Mouse (Mus musculus): ENCODE data around the gene Pdgfra. TPM values are rescaled to one million over a fixed set of nuclear protein-coding genes. Genes with fewer than 3 reads are reported as not detected.
A peak's percentile ranks its signal among the peaks of the same experiment; 100 is the strongest.

Gene Pdgfra
- polyA plus RNA-seq, 1 experiment from 2014 or later: 24.0 TPM

DNA sequence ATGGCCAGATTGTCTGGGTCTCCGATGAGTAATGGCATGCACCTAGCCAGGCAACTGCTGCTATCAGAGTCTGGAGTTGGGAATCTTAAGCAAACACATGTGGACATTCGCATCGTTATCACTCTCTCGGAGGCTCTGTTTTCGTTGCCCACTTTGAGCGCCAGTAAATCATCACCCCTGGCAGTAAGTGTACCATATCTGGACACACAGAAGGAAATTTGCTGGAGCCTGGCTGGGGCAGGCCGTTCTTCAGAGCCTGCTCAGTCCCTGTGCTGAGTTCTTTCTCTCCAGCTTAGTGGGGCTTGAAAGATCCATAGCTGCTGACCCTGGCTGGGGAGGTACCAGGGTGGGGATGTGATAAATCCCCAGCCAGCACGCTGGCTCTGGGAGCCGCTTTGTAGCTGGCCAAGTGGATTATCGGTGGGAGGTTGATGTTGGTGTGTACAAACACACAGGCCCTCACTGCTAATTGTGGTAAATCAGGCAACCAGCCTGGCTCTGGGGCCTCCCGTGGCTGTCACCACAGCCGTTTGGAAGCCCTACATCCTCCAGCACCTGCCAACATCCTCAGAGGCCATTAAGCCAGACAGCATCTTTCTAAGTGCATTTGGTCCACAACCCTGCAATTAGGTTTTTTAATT, 8.6 kb downstream of the Pdgfra start:
- H3K4me3 ChIP-seq (ENCODE audit: low read depth, low read length): no peak overlapping the region
- H3K27ac ChIP-seq (ENCODE audit: low read depth, low read length): no peak overlapping the region
- no peaks in the 10 kb centered on the region for H3K9me3 ChIP-seq (ENCODE audit: control insufficient read depth, low read length)
- WGBS: 51% methylated on average over 12 of the region's 12 CpGs
- no peak for ATAC-seq (replicated peaks; ENCODE audit: low FRiP score)
- peaks cover 5% of the 10 kb centered on the region for H3K27me3 ChIP-seq (ENCODE audit: control insufficient read depth, insufficient read depth, low read length)
- H3K9ac ChIP-seq (ENCODE audit: low read length): no peak overlapping the region
- no peaks in the 10 kb centered on the region for H3K4me1 ChIP-seq (replicated peaks; ENCODE audit: control insufficient read depth, insufficient read depth, low read length)
- no peak overlapping the region for H3K4me2 ChIP-seq (ENCODE audit: low read depth, low read length, severe bottlenecking)
- no peak for DNase-seq (ENCODE audit: low spot score)
- H3K36me3 ChIP-seq (ENCODE audit: control insufficient read depth, insufficient read depth, low read length): no peaks in the 10 kb centered on the region

DNA sequence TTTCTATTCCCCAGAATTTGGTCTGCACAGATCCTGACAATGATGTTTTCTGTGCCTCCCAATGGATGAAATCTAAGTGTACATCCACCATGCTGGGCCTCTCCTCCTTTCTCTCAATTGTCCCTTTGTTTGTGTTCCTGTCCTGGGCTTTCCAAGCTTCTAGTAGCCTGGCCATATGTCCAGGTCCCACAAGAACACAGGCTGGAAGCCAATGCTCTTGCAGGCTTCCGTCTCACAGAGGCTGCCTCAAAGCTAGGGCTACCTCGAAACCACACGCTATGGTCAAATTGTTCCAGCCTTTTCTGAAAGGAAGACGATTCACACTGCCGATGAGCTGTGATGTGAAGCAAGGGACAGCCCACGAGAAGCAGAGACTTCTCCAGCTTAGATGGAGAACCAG, 9.5 kb downstream of the Pdgfra start:
- peaks cover 4% of the 10 kb centered on the region; the same call in 1 of the 2 replicates for H3K27me3 ChIP-seq (ENCODE audit: control insufficient read depth, insufficient read depth, low read length)
- DNase-seq (ENCODE audit: low spot score) (no peak), ATAC-seq (replicated peaks; ENCODE audit: low FRiP score) (no peak)
- no peak overlapping the region for H3K4me3 ChIP-seq (ENCODE audit: low read depth, low read length)
- no peaks in the 10 kb centered on the region for H3K4me1 ChIP-seq (replicated peaks; ENCODE audit: control insufficient read depth, insufficient read depth, low read length)
- no peak overlapping the region for H3K4me2 ChIP-seq (ENCODE audit: low read depth, low read length, severe bottlenecking)
- no peak overlapping the region for H3K27ac ChIP-seq (ENCODE audit: low read depth, low read length)
- WGBS: 89% methylated on average over 6 of the region's 6 CpGs
- H3K36me3 ChIP-seq (ENCODE audit: control insufficient read depth, insufficient read depth, low read length): no peaks in the 10 kb centered on the region
- H3K9ac ChIP-seq (ENCODE audit: low read length): no peak overlapping the region
- H3K9me3 ChIP-seq (ENCODE audit: control insufficient read depth, low read length): no peaks in the 10 kb centered on the region

DNA sequence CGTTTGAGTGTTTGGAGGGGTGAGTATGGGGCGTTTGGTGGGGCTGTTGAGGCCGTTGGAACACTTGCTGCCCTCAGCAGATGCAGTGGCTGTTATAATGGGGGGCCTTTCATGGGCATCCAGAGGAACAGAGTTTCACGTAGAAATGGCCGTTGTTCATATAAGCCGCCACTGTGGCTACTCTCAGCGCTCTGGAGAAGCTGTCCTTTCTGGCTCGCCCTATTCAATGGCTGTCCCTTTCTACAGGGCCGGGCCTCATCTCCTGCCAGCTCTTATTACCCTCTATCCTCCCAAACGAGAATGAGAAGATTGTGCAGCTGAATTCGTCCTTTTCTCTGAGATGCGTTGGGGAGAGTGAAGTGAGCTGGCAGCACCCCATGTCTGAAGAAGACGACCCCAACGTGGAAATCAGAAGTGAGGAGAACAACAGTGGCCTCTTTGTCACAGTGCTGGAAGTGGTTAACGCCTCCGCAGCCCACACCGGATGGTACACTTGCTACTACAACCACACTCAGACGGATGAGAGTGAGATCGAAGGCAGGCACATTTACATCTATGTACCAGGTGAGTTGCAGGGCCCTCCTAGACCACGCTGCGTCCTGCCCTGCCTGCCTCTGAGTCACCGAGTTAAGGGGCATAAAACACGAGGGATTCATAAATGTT, 11.3 kb downstream of the Pdgfra start:
- 85% methylated on average over 23 of the region's 23 CpGs for WGBS
- no peak overlapping the region for H3K4me3 ChIP-seq (ENCODE audit: low read depth, low read length)
- ATAC-seq (replicated peaks; ENCODE audit: low FRiP score): no peak
- no peak overlapping the region for H3K27ac ChIP-seq (ENCODE audit: low read depth, low read length)
- no peak overlapping the region for H3K9ac ChIP-seq (ENCODE audit: low read length)
- H3K36me3 ChIP-seq (ENCODE audit: control insufficient read depth, insufficient read depth, low read length): no peaks in the 10 kb centered on the region
- no peaks in the 10 kb centered on the region; the same call in 1 of the 2 replicates for H3K27me3 ChIP-seq (ENCODE audit: control insufficient read depth, insufficient read depth, low read length)
- no peaks in the 10 kb centered on the region for H3K9me3 ChIP-seq (ENCODE audit: control insufficient read depth, low read length)
- H3K4me2 ChIP-seq (ENCODE audit: low read depth, low read length, severe bottlenecking): no peak overlapping the region
- H3K4me1 ChIP-seq (replicated peaks; ENCODE audit: control insufficient read depth, insufficient read depth, low read length): no peaks in the 10 kb centered on the region
- DNase-seq (ENCODE audit: low spot score): no peak

DNA sequence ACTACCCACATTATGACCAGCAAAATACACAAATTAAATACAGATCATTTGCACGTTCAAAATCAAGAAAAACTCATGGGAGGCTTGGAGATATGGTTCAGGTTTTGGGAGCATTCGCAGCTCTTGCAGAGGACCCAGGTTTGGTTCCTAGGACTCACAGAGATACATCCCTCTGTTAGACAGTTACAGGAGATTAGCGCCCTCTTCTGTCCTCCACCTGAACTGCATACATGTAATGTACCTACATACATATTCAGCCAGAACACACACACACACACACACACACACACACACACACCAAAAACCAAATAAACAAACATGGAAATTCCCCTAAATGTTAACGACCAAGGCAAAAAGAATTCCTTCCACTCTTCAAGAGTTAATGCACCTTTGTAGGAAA, 12.6 kb downstream of the Pdgfra start:
- Histone ChIP-seq H3K27ac (ENCODE audit: low read depth, low read length) (no peak overlapping the region), H3K4me1 (replicated peaks; ENCODE audit: control insufficient read depth, insufficient read depth, low read length) (no peaks in the 10 kb centered on the region), H3K4me3 (ENCODE audit: low read depth, low read length) (no peak overlapping the region), H3K36me3 (ENCODE audit: control insufficient read depth, insufficient read depth, low read length) (no peaks in the 10 kb centered on the region), H3K27me3 (ENCODE audit: control insufficient read depth, insufficient read depth, low read length) (no peaks in the 10 kb centered on the region), H3K9me3 (ENCODE audit: control insufficient read depth, low read length) (no peaks in the 10 kb centered on the region), H3K4me2 (ENCODE audit: low read depth, low read length, severe bottlenecking) (no peak overlapping the region), H3K9ac (ENCODE audit: low read length) (no peak overlapping the region)
- no peak for ATAC-seq (replicated peaks; ENCODE audit: low FRiP score)
- DNase-seq (ENCODE audit: low spot score): no peak
- 74% methylated on average over 4 of the region's 4 CpGs for WGBS

DNA sequence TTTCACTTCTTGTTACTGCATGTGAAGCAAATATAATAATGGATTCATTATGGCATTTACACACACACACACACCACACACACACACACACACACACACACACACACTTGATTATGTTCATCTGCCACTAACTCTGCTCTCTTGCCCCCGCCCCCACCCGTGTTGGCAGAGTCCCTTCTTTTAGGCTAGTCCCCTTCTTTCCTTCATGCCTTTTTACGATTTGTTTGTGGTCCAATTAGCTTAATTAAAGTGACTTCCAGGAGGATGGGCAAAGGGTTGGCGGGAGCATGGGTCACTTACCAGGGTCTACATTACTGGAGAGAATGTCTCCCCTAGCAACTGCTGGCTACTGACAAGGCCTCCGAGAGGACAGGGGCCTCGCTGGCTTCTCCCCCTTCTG, 17.7 kb downstream of the Pdgfra start:
- no peaks in the 10 kb centered on the region for H3K36me3 ChIP-seq (ENCODE audit: control insufficient read depth, insufficient read depth, low read length)

DNA sequence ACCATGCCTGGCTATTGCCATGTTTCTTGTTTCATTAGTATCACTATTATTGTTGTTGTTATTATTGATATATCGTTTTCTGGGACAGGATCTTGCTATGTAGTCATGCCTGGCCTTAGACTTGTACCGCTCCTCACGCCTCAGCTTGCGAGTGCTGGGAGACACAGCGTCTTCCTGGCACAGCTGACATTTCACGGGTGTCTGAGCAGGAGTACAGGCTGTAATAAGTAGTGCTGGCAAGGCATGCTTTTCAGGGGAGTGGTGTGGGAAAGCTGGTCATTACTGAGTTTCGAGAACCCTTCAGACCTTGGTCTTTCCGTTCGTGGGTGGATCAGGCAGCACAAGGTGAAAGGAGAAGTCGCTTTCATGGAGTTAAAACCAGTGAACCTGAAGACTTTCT, 19.8 kb downstream of the Pdgfra start:
- no peaks in the 10 kb centered on the region for H3K9me3 ChIP-seq (ENCODE audit: control insufficient read depth, low read length)
- no peak overlapping the region for H3K9ac ChIP-seq (ENCODE audit: low read length)
- H3K4me3 ChIP-seq (ENCODE audit: low read depth, low read length): no peak overlapping the region
- H3K4me1 ChIP-seq (replicated peaks; ENCODE audit: control insufficient read depth, insufficient read depth, low read length): no peaks in the 10 kb centered on the region
- no peak overlapping the region for H3K27ac ChIP-seq (ENCODE audit: low read depth, low read length)
- H3K27me3 ChIP-seq (ENCODE audit: control insufficient read depth, insufficient read depth, low read length): no peaks in the 10 kb centered on the region
- no peak for DNase-seq (ENCODE audit: low spot score)
- ATAC-seq (replicated peaks; ENCODE audit: low FRiP score): no peak
- no peaks in the 10 kb centered on the region for H3K36me3 ChIP-seq (ENCODE audit: control insufficient read depth, insufficient read depth, low read length)
- H3K4me2 ChIP-seq (ENCODE audit: low read depth, low read length, severe bottlenecking): no peak overlapping the region
- WGBS: 78% methylated on average over 10 of the region's 10 CpGs

More for the DNA sequence above, 17.7 kb downstream of the Pdgfra start:
- H3K9ac ChIP-seq (ENCODE audit: low read length): no peak overlapping the region
- H3K4me1 ChIP-seq (replicated peaks; ENCODE audit: control insufficient read depth, insufficient read depth, low read length): no peaks in the 10 kb centered on the region
- no peak for DNase-seq (ENCODE audit: low spot score)
- no peaks in the 10 kb centered on the region for H3K27me3 ChIP-seq (ENCODE audit: control insufficient read depth, insufficient read depth, low read length)
- no peak for ATAC-seq (replicated peaks; ENCODE audit: low FRiP score)
- H3K9me3 ChIP-seq (ENCODE audit: control insufficient read depth, low read length): no peaks in the 10 kb centered on the region
- H3K27ac ChIP-seq (ENCODE audit: low read depth, low read length): no peak overlapping the region
- no peak overlapping the region for H3K4me2 ChIP-seq (ENCODE audit: low read depth, low read length, severe bottlenecking)
- WGBS: 60% methylated on average over 6 of the region's 6 CpGs
- no peak overlapping the region for H3K4me3 ChIP-seq (ENCODE audit: low read depth, low read length)

DNA sequence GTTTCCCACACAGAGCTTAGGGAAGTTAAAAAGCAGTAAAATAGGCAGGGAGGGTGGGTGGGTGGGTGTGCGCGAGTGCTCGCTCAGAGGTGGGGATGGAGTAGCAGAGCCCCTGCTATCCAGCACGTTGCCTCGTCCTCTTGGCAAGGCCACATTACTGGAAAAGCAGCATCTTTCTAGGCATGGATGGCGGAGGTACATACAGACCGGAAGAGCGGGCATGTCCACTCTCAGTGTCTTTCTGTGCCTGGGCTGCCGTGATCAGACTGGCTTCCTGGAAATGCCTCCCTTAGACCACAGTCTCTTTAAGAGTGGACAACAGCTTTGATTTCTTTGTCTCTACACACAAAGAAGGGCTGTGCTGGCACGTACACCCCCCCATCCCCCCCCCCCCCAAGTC, 27.2 kb downstream of the Pdgfra start:
- Histone ChIP-seq H3K9ac (ENCODE audit: low read length) (no peak overlapping the region), H3K4me1 (replicated peaks; ENCODE audit: control insufficient read depth, insufficient read depth, low read length) (no peaks in the 10 kb centered on the region), H3K4me2 (ENCODE audit: low read depth, low read length, severe bottlenecking) (no peak overlapping the region), H3K9me3 (ENCODE audit: control insufficient read depth, low read length) (no peaks in the 10 kb centered on the region), H3K4me3 (ENCODE audit: low read depth, low read length) (no peak overlapping the region), H3K27ac (ENCODE audit: low read depth, low read length) (no peak overlapping the region), H3K27me3 (ENCODE audit: control insufficient read depth, insufficient read depth, low read length) (no peaks in the 10 kb centered on the region), H3K36me3 (ENCODE audit: control insufficient read depth, insufficient read depth, low read length) (no peaks in the 10 kb centered on the region)
- 79% methylated on average over 10 of the region's 10 CpGs for WGBS
- ATAC-seq (replicated peaks; ENCODE audit: low FRiP score) (no peak), DNase-seq (ENCODE audit: low spot score) (peak; percentile 33)

DNA sequence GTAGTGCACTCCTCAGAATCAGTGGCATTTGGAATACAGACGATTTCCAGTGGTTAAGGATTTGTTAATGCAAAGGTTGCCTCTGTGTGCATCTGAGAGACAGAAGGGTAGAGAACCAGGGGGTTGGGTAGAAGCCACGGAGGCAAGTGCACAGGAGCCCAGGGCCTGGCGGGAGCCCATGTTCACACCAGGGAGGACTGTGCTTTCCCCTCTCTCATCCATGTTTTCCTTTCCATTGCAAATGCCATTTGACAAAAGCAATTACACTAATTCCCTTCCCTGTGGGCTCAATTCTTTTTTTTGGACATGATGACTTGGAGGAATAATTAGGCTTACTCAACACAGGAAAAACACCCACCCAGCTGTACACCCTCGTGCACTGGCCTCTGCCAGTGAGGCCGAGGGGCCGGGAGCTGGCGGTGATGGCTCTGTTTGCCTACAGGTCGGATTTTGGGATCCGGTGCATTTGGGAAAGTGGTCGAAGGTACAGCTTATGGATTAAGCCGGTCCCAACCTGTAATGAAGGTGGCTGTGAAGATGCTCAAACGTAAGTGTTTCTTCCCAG, 27.7 kb downstream of the Pdgfra start:
- H3K4me1 ChIP-seq (replicated peaks; ENCODE audit: control insufficient read depth, insufficient read depth, low read length): no peaks in the 10 kb centered on the region
- peak; percentile 44 for DNase-seq (ENCODE audit: low spot score)
- no peaks in the 10 kb centered on the region for H3K9me3 ChIP-seq (ENCODE audit: control insufficient read depth, low read length)
- no peak overlapping the region for H3K9ac ChIP-seq (ENCODE audit: low read length)
- no peaks in the 10 kb centered on the region for H3K27me3 ChIP-seq (ENCODE audit: control insufficient read depth, insufficient read depth, low read length)
- no peak for ATAC-seq (replicated peaks; ENCODE audit: low FRiP score)
- H3K4me2 ChIP-seq (ENCODE audit: low read depth, low read length, severe bottlenecking): no peak overlapping the region
- H3K36me3 ChIP-seq (ENCODE audit: control insufficient read depth, insufficient read depth, low read length): no peaks in the 10 kb centered on the region
- no peak overlapping the region for H3K27ac ChIP-seq (ENCODE audit: low read depth, low read length)
- WGBS: 79% methylated on average over 12 of the region's 12 CpGs
- H3K4me3 ChIP-seq (ENCODE audit: low read depth, low read length): no peak overlapping the region

DNA sequence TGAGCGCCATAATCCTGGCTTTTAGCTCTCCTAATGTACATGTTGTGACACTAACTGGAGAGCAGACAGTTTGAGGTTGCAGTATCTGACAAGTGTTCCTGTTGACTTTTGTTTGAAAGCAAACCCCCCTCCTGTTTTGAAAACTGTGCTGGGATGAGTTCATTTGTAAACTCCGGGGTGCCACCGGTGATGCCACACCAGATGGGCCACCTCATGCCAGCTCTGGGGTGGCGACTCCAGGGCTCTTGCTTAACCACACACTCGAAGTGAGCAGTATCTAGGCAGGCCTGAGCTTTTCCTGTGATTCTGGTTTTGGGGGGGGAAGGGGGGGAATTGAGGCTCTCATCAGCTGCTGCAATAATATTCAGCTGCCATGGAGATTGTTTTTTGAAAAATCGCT, 31.6 kb downstream of the Pdgfra start:
- Histone ChIP-seq H3K9me3 (ENCODE audit: control insufficient read depth, low read length) (no peaks in the 10 kb centered on the region), H3K27ac (ENCODE audit: low read depth, low read length) (no peak overlapping the region), H3K9ac (ENCODE audit: low read length) (no peak overlapping the region), H3K4me1 (replicated peaks; ENCODE audit: control insufficient read depth, insufficient read depth, low read length) (no peaks in the 10 kb centered on the region), H3K27me3 (ENCODE audit: control insufficient read depth, insufficient read depth, low read length) (no peaks in the 10 kb centered on the region), H3K4me2 (ENCODE audit: low read depth, low read length, severe bottlenecking) (no peak overlapping the region), H3K4me3 (ENCODE audit: low read depth, low read length) (no peak overlapping the region), H3K36me3 (ENCODE audit: control insufficient read depth, insufficient read depth, low read length) (no peaks in the 10 kb centered on the region)
- WGBS: 86% methylated on average over 6 of the region's 6 CpGs
- ATAC-seq (replicated peaks; ENCODE audit: low FRiP score): no peak
- no peak for DNase-seq (ENCODE audit: low spot score)

Measured in forebrain, embryonic 11.5 days (tissue).